Mouse (Mus musculus): Measurements from ENCODE around the gene Epha10.
"Not testable (repeated sequence)": the region's sequence is repeated elsewhere in the genome, so short reads cannot be mapped to it uniquely, and the experiment has no call there.

Epha10 gene

DNA sequence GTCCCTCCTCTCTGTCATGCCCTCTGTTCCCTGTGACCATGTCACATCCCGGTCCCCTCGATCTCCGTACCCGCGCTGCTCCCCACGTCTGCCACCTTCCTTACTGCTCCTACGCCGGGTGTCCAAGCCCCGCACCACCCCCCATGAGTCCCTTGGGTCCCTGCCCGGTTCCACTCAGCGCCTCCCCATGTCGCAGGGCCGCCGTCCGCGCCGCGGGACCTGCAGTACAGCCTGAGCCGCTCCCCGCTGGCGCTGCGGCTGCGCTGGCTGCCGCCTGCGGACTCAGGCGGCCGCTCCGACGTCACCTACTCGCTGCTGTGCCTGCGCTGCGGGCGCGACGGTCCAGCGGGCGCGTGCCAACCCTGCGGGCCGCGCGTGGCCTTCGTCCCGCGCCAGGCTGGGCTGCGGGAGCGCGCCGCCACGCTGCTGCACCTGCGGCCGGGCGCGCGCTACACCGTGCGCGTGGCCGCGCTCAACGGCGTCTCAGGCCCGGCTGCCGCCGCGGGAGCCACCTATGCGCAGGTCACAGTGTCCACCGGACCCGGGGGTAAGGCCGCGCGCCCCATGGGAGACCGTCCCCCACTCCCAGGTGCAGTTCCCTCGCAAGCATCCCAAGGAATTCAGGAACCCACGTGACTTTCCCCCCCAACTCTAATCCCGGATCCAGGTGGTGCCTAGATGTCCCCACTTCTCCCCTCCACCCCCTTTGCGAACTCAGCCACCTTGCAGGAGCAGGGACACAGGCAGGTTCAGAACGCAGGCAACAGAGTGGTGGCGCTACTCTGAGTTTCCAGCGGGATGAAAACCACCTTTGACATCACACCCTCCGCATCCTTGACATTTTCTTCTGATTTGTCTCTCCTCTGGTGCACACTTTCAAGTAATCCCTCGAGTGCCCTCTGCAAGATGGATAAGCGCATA lies 14.1 kb downstream of the Epha10 start:
- DNase-seq: no peak

DNA sequence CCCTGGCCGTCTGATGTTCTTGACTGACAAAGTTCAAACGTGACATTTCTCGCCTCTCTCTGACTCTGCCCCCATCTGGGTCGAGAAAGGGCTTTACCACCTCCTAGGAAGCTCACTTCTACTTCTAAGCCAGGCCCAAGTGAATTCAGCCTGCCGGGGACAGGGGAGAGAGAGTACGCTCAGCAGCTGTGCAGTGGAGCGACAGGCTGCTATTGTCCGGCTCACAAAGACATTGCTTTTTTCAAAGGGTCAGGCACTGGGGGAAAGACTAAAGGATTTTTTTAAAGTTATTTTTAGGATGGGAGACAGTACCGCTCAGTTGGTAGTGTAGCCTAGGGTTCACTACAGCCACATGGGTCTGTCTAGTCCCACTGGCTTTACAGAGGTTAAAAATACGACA lies 17.7 kb downstream of the Epha10 start:
- no peak for DNase-seq

- no peak for DNase-seq
Observed at GRCm38 (mm10) chr4:124899906-124900305, 19.2 kb downstream of the Epha10 start.

DNA sequence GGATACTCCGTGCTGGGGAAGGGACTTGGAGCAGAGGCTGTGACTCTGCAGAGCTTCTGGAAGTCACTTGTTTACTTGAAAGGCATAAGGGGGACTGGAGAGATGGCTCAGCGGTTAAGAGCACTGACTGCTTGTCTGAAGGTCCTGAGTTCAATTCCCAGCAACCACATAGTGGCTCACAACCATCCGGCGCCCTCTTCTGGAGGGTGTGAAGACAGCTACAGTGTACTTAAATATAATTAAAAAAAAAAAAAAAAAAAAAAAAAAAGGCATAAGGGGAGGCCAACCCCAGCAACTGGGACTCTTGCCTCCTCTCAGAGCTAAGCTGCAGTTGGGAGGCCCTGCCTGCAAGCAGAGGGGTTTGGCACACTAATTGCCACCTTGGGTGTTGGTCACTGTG lies 24.7 kb downstream of the Epha10 start:
- no peak for DNase-seq

DNA sequence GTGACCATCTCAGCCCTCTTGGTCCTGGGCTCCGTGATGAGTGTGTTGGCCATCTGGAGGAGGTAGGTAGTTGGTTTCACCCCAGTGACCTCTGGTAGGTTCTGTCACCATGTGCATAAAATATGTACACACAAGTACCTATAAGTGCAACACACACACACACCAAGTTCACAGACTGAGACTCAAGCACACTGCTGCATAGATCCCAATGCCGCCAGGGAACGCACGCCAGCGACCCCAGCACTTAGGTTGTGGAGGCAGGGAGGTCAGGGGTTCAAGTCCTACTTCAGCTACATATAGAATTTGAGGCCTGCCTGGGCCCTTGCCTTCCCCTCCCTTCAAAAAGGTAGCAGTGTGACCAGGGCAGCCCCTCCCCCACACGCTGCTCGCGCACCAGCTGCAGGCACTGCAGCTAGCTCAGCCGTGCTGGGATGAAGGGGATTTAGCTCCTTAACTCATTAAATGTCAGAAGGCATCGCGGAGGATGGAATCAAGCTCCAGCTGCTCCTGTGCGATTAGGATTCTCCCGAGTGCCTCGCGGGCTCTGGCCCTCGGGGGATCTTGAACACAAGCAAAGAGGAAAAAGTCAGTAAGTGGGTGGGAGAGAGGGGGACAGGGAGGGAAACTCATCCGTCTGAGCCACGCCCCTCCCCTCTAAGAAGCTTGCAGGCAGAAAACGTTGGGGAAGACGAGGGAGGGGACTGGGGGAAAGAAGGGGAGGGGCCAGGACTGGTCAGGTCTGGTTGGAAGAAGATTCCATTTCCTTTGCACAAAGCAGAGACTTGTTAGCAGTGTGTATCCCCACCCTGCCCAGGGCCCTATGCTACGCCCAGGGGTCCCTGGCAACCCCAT lies 25.5 kb downstream of the Epha10 start:
- no peak for DNase-seq

- no peak for DNase-seq
Observed at GRCm38 (mm10) chr4:124928102-124928501, 47.4 kb downstream of the Epha10 start.

DNA sequence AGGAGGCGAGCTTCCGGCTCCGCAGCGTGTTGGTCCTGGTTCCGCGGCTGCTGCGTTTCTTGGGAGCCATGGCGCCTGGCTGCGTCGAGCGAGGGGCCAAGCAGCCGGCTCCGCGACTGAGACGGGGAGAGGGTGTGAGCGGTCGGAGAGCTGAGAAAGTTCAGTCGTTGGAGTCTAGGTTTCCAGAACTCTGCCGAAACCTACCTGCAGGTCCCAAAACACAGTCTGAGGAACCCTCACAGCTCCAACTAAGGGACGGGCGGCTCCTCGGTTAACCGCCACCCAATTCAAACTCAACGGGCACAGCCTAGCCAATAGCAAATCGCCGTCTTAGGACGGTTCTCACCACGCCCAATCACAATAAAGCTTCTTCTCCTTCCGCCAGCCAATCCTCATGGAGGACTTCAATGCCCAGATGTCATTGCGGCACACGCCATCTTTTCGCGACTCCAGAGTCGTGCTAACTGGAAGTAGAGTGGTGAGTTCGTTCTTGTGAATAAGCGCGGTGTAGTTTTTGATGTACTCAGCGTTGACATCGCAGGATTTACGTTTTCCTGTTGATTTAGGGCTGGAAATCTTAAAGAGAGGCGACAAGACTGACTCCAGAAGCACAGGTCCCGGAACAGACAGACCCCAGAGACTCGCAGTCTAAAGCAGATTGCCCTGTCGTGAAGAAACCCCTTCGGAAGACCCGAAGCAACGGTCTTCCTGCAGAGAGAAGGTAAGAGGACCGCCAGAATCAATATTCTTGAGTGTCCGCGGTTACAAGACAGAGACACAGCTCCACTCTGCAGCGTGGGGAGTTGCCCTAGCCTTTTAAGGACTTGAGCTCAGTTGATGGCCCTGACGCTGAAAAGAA lies 56.1 kb downstream of the Epha10 start, which contains the start of gene 9930104L06Rik:
TSS of gene 9930104L06Rik (plus strand) at position 436 of the 859 bp plus-strand sequence.
- peak; percentile 97 for DNase-seq

DNA sequence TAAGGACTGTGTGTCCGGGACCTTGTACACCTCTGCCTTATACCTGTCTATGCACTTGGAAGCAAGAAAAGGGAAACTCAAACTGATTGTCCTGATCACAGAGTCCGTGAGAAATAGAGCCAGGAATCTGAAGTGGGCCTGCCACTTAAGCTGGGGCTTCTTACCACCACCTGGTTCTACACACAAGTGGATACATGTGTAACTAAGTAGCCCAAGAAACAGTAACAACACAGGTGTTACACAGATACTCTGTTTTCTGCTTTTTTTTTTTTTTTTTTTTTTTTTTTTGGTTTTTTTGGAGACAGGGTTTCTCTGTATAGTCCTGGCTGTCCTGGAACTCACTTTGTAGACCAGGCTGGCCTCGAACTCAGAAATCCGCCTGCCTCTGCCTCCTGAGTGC lies 58.5 kb downstream of the Epha10 start, which contains the start of gene Cdca8:
TSS of gene Cdca8 (minus strand) at position 101 of the 400 bp plus-strand sequence.
- not testable (repeated sequence) for DNase-seq

- DNase-seq: peak; percentile 78
Observed at GRCm38 (mm10) chr4:124943022-124943421, 62.3 kb downstream of the Epha10 start.

DNA sequence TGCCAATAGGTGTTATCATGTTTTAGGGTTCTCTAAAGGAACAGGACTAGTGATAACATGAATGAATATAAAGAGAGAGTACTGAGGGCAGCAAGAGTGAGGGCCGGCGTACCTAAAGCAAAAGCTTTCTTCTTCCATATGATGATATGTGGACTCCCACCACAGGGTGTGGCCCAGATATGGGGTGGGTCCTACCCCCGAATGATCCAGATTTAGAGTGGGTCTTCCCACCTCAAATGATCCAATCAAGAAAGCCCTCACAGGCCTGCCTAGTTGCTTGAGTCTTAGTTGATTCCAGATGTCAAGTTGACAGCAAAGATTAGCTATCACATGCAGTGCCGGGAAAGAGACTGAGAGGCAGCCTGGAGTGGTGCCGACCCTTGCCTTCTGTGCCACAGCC lies 63.1 kb downstream of the Epha10 start:
- no peak for DNase-seq

- DNase-seq: no peak
Observed at GRCm38 (mm10) chr4:124944961-124945360, 64.3 kb downstream of the Epha10 start.

DNA sequence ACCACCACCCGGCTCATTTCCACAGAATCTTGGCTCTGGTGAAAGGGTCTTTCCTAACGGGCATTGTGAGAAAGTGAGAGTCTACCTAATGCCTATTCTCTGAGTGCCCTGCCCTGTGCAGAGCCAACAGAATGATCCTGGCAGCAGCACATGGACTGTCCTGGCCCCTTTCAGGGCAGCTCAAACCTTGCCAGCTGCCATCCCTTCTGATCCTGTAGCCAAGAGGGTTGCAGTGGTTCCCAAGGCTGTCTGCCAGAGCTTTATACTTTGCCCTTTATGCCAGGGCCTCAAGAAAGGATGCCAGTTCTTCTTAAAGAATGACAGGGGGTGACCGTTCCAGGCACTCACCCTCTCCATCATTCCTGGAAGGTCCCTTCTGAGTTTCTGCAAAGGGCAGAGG lies 68.8 kb downstream of the Epha10 start:
- no peak for DNase-seq

- DNase-seq: no peak
Observed at GRCm38 (mm10) chr4:124950181-124951035, 69.7 kb downstream of the Epha10 start.

DNA sequence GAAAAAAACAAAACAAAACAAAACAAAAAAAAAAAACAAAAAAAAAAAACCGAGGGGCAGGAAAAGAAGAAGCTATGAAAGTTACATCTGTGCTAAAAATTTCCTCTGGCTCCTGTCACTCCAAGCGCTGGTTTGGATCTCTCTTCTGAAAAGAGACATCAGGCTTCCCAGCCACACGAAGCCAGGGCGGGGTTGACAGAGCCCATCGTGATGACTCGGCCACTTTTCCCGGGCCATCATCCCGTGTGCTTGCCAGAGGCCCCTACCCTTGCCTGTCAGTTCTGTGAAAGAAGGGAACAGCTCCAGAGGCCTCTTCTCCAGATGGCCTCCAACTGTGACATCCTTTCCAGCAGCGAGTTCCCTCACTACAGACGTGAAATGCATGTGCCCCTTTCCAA lies 70.3 kb downstream of the Epha10 start:
- no peak for DNase-seq

DNA sequence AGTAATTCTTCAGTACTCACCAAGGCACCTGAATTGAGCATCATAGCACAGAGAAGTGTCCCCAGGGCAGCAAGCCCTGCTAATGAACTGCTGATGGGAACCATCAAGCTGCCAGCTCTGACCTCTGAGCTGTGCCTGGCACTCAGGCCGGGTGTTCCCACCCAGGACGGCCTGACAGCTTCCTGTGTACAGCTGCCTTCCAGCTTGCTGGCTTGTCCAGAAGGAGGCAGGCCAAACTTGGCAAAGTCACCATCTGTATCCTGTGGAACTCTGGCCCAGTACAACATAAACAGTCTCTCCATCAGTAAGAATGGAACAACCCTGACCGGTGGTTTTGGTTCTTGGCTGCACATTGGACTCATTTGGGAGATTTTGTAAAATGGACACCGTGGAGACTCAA lies 72.8 kb downstream of the Epha10 start:
- DNase-seq: no peak

DNA sequence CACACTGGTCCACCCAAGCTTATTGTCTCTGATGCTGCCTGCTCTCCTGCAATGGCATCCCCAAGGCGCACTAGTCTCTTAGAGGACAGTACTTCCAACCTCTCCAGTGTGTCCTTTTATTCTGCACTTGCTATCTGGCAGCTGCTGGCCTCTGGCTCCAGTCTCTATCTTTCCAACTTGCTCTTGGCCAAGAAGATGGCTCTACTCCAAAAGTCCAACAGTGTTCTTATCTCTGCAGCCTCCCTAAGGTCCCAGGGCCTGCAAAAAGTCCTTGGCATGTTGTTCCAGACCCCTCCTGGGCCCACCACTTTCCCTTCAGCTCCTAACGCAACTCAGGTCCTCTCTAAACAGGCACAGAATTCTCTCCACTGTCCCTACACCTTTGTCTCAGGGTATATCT lies 76.6 kb downstream of the Epha10 start:
- DNase-seq: no peak

DNA sequence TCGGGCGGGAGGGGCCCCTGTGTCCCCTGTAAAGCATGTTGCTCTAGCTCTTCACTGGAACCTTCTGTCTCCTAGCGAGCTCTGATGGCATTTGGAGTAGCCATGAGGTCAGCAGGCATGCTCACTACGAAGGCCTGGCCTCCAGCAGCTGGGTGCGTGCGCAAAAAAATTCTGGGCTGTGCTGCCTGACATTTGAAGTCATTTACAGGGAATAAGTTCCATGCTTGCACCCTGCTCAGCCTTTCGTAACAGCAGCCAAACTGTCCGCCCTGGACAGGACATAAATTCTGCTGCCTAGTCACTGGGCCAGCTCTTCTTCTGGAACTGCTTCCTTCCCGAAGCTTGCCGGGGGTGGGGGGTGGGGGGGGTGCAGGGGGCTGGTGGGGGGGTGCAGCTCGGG lies 78.4 kb downstream of the Epha10 start:
- DNase-seq: peak; percentile 21

DNA sequence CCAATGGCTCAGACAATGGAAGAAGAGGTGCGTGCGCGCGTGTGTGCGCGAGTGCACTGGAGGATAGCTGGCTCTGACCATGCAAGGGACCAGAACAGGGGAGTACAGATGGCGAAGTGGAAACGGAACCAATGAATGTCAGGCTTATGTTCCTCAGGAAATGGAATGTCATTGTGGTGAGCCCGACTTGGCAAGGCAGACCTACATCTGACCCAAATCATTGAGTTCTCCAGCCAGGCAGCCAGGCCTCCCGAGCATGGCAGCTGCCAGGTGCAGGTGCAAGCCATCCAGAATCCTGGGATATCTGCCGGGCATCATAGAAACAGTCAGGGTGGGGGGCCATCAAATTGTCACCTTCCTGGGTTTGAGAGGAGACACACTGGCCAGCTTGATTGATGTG lies 80.2 kb downstream of the Epha10 start:
- no peak for DNase-seq

GRCm38 (mm10) chr4:124962576-124962975 lies 81.9 kb downstream of the Epha10 start:
- no peak for DNase-seq

- DNase-seq: no peak
Observed at GRCm38 (mm10) chr4:124964912-124965599, 84.4 kb downstream of the Epha10 start.

Measured in kidney, adult 18-20 months (tissue).